Mouse (Mus musculus) forebrain, postnatal 0 days (tissue): ENCODE measurements around the gene Zfp109. TPM values are rescaled to one million over a fixed set of nuclear protein-coding genes. Genes with fewer than 3 reads are reported as not detected.

Experiments used
- ATAC-seq: fragments of 200-750 bp; cut with Nextera tagmentation; 2 replicates; pipeline ENCODE4 v1.8.0; 2017; ENCODE audit warnings: mild to moderate bottlenecking, moderate library complexity
- DNase-seq: peaks from one replicate; pipeline ENCODE4 v3.0.0-alpha.2; 2015
- H3K27ac ChIP-seq: fragments of 300-500 bp; sonication (generic); 2 replicates; pipeline ENCODE4 v1.5.1; 2014; ENCODE audit warnings: low read depth, mild to moderate bottlenecking, antibody characterized with exemption, low read length, moderate library complexity, mixed read lengths
- H3K27me3 ChIP-seq: fragments of 300-500 bp; sonication (generic); 2 replicates; pipeline ENCODE4 v1.6.1; 2014; ENCODE audit warnings: mild to moderate bottlenecking, low read length, mixed read lengths; ENCODE audit not compliant: insufficient read depth
- H3K36me3 ChIP-seq: fragments of 300-500 bp; sonication (generic); 2 replicates; pipeline ENCODE4 v1.6.1; 2014; ENCODE audit warnings: mild to moderate bottlenecking, moderate library complexity; ENCODE audit not compliant: insufficient read depth
- H3K4me1 ChIP-seq: fragments of 300-500 bp; sonication (generic); 2 replicates; pipeline ENCODE4 v1.6.1; 2014; ENCODE audit warnings: antibody characterized with exemption; ENCODE audit not compliant: insufficient read depth
- H3K4me2 ChIP-seq: fragments of 300-500 bp; sonication (generic); 2 replicates; pipeline ENCODE4 v1.6.1; 2014; ENCODE audit warnings: low read depth, mild to moderate bottlenecking, moderate library complexity
- H3K4me3 ChIP-seq: fragments of 300-500 bp; sonication (generic); 2 replicates; pipeline ENCODE4 v1.5.1; 2014; ENCODE audit warnings: low read depth, low read length, mixed read lengths
- H3K9ac ChIP-seq: fragments of 300-500 bp; sonication (generic); 2 replicates; pipeline ENCODE4 v1.6.1; 2014; ENCODE audit warnings: mild to moderate bottlenecking
- H3K9me3 ChIP-seq: fragments of 300-500 bp; sonication (generic); 2 replicates; pipeline ENCODE4 v1.6.1; 2016; ENCODE audit warnings: low read length
- CTCF ChIP-seq: sonication (generic); IDR thresholded peaks from 2 replicates; pipeline ENCODE4 v1.5.1; 2016; ENCODE audit warnings: antibody characterized with exemption, control low read depth, low read depth
- WGBS: fragments of 180-500 bp; shearing (Covaris S2); extraction: QIAGEN DNeasy Blood & Tissue Kit; methylation state at CpG from one replicate; pipeline ENCODE4 v1.1.7; 2014; 5-methylcytosine and 5-hydroxymethylcytosine counted together
- polyA plus RNA-seq: library from polyadenylated mRNA; unstranded; fragments of >200 nt; fragmentation: Nextera tagmentation; extraction: Ambion mirVana; gene quantifications from 2 replicates; pipeline ENCODE4 v1.2.1, GENCODE M21; 2015
- total RNA-seq: library from RNA; depleted of rRNA; stranded (reverse); fragments of >200 nt; gene quantifications from 2 replicates; pipeline ENCODE4 v1.2.3, GENCODE M21; 2014; rRNA removed

The Zfp109 gene
- total and polyA plus RNA-seq, 2 experiments from 2014 or later, result 2.6 to 7.4 TPM

DNA sequence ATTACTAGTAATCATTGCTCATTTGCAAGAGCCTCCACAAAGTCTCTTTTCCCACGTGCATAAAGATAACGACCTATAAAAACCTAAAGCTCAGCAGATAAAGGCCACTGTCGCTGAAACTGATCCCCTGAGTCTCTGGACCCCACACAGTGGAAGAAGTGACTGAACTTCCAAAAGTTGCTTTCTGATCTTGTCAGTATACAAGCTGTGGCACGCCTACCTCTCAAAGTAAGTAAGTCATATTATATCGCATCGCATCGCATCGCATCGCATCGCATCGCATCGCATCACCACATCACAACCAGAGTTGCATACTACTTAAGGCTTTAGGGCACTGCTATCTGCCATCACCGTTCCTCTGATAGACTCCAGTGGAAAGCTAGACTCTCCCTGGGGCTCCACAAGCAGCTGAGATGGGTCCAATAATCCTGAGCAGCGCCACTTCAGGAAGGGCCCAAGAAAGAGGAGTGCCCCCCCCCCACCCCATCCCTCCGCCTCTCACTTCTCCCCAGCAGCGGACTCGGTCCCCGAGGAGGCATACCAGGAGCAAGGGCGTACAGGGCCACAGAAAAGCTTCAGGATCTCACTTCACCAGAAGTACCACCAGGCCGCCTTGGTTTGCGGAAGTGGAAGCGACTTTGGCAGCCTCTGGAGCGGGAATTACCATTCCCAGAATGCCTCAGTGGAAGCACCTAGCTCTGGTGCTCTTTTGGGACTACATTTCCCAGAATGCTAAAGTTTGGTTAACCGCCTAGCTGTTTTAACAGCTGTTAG lies 29.7 kb downstream of the Zfp109 start:
- Histone ChIP-seq H3K27me3 (no peaks in the 10 kb centered on the region), H3K4me1 (peaks cover 3% of the 10 kb centered on the region; the same call in 1 of the 2 replicates), H3K36me3 (peaks cover 8% of the 10 kb centered on the region), H3K4me2 (peak overlapping the region; percentile 67), H3K9me3 (no peaks in the 10 kb centered on the region), H3K9ac (peak overlapping the region; percentile 73), H3K27ac (peak overlapping the region; percentile 71), H3K4me3 (peak overlapping the region; percentile 63)
- WGBS, result 10% methylated on average over 24 of the region's 24 CpGs
- DNase-seq (peak; percentile 88), ATAC-seq (peak; percentile 96)
- peak; percentile 26 for TF ChIP-seq CTCF

DNA sequence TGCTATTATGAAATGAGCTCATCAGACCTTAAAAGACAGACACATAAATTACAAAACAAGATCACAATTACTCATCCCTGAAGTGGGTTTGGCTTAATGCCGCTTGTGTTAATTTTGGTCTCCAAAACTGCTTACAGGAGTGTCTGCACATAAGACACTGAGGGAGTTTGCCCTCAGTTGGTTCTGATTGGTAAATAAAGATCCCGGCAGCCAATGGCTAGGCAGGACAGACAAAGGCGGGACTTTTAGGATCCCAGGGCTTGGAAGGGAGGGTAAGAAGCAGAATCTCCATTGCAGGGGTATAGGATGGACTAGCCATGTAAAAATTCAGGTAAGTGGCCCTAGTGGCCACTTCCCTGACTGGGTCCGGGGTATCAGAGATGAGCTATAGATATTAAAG lies 40.4 kb downstream of the Zfp109 start:
- no peak for ATAC-seq
- Histone ChIP-seq H3K9ac (no peak overlapping the region), H3K9me3 (no peaks in the 10 kb centered on the region), H3K4me3 (no peak overlapping the region), H3K27me3 (no peaks in the 10 kb centered on the region), H3K4me1 (no peaks in the 10 kb centered on the region), H3K4me2 (no peak overlapping the region), H3K27ac (no peak overlapping the region), H3K36me3 (peaks cover 47% of the 10 kb centered on the region)
- no peak for DNase-seq
- WGBS, result 96% methylated on average over 4 of the region's 4 CpGs
- TF ChIP-seq CTCF, result no peak

DNA sequence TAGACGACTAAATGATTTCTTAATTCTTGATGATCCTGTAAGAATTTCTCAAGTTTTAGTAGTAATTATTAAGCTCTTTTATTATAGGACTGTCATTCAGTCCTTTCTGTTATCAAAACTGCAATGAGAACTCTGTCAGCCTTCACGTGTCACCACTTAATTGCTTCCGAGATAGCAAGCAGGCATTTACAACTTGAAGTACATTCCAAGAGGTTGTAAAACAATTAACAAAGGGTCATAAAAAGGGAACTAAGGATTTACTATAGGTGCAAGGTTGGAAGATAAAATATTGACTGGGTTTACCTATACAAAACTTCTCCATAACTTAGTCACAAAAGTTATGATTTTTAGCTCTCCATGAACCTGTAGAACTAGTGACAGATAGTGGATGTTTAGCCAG lies 44.2 kb downstream of the Zfp109 start:
- 94% methylated on average over 3 of the region's 3 CpGs for WGBS
- Histone ChIP-seq H3K36me3 (peaks cover 18% of the 10 kb centered on the region), H3K27ac (no peak overlapping the region), H3K4me1 (no peaks in the 10 kb centered on the region), H3K9me3 (no peaks in the 10 kb centered on the region), H3K4me2 (no peak overlapping the region), H3K4me3 (no peak overlapping the region), H3K27me3 (no peaks in the 10 kb centered on the region), H3K9ac (no peak overlapping the region)
- no peak for TF ChIP-seq CTCF
- ATAC-seq (no peak), DNase-seq (no peak)

DNA sequence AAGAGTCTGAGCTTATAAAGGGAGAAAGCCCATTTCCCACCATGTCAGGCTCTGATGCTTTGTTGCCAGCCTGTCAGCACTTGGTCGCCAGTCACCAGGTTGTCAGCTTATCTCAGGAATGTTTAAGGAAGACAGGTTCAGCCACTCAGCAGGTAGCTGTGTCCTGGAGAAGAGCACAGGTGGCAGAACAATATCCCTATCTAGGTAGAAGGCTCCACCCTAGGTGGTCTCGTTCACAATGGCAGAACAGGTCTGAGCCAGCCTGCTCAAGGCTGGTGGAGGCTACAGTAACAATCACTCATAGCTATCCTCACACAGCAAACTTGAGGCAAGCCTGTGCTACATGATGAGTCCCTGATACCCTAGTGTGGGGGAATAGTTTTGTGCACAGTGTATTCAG lies 46.0 kb downstream of the Zfp109 start:
- no peak for TF ChIP-seq CTCF
- 91% methylated on average over 2 of the region's 2 CpGs for WGBS
- H3K27me3 ChIP-seq, result no peaks in the 10 kb centered on the region
- H3K27ac ChIP-seq, result no peak overlapping the region
- H3K4me1 ChIP-seq, result no peaks in the 10 kb centered on the region
- H3K36me3 ChIP-seq, result peaks cover 9% of the 10 kb centered on the region
- no peak overlapping the region for H3K4me2 ChIP-seq
- no peaks in the 10 kb centered on the region for H3K9me3 ChIP-seq
- no peak for DNase-seq
- H3K9ac ChIP-seq, result no peak overlapping the region
- ATAC-seq, result no peak
- H3K4me3 ChIP-seq, result no peak overlapping the region

DNA sequence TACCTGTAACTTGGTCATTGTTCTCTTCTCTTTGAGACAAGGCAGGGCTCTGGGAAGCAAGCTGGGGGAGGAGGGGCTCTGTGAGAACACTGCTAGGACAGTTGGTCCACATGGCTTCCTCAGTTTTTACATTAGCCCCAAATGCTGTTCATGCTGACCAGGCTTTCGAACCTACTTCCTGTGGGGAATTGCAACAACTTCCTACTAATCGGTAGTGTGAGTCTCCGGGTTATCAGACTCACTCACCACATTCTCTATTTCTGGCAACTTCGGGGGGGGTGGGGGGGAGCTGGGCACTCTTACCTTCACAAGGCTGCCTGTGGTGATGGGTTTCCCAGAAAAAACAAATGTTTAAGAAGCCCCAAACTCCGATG lies 47.8 kb downstream of the Zfp109 start:
- no peak for TF ChIP-seq CTCF
- no peak for ATAC-seq
- Histone ChIP-seq H3K36me3 (peaks cover 9% of the 10 kb centered on the region), H3K27me3 (no peaks in the 10 kb centered on the region), H3K9ac (no peak overlapping the region), H3K4me1 (no peaks in the 10 kb centered on the region), H3K9me3 (no peaks in the 10 kb centered on the region), H3K4me3 (no peak overlapping the region), H3K27ac (no peak overlapping the region), H3K4me2 (no peak overlapping the region)
- DNase-seq, result no peak
- WGBS, result 83% methylated on average over 5 of the region's 5 CpGs

DNA sequence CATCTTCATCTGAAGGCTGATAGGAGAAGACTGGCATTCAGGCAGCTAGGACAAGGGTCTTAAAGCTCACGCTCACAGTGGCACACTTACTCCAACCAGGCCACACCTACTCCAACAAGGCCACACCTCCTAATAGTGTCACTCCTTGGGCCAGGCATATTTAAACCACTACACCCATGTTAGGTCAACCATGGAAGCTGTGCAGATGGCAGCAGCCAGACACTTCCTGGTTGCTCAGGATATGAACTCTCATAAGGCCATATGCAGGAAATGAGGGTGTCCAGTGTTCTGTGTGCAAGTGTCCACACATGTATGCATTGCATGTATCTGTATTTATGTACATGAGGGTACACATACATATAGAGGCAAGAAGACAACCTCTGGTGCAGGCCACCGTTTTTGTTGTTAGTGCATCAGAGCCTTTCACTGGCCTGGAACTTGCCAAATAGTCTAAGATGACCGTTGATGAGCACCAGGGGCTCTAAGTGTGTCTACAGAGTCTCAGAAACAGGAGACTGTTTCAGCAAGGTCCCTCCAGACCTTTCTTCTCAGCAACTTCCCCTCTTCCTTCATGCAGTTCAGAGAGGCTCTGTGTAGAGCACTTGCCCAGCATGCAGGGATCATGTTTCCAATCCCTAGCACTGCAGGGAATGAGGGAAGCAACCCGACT lies 48.3 kb downstream of the Zfp109 start:
- Histone ChIP-seq H3K4me3 (no peak overlapping the region), H3K36me3 (peaks cover 6% of the 10 kb centered on the region), H3K27ac (no peak overlapping the region), H3K4me2 (no peak overlapping the region), H3K9ac (no peak overlapping the region), H3K9me3 (no peaks in the 10 kb centered on the region), H3K4me1 (no peaks in the 10 kb centered on the region), H3K27me3 (no peaks in the 10 kb centered on the region)
- WGBS, result 63% methylated on average over 4 of the region's 4 CpGs
- ATAC-seq, result no peak
- no peak for DNase-seq
- TF ChIP-seq CTCF, result no peak

DNA sequence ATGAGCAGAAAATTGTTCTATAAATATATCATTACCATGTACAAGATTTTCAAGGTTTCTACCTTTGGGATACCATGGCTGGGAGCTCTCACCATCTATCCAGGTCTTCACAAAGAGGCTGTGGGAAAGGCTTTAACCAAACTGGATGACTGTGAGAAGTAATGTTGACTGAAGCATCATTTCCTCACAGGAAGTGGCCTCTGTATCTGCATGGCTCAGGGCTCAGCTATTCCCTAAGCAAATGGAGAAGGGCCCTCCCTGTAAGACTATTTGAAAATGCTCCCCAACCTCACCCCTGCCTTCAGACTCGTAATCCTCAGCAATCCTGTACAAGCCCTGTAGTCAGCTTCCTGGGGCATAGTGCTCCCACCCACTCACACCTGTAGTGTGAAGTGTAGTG lies 49.7 kb downstream of the Zfp109 start:
- no peaks in the 10 kb centered on the region for H3K36me3 ChIP-seq
- no peaks in the 10 kb centered on the region for H3K4me1 ChIP-seq
- H3K9ac ChIP-seq, result no peak overlapping the region
- H3K27me3 ChIP-seq, result no peaks in the 10 kb centered on the region
- H3K4me3 ChIP-seq, result no peak overlapping the region
- no peak for ATAC-seq
- no peak for DNase-seq
- H3K9me3 ChIP-seq, result no peaks in the 10 kb centered on the region
- no peak for TF ChIP-seq CTCF
- no peak overlapping the region for H3K4me2 ChIP-seq
- WGBS, result 78% methylated on average over 1 of the region's 1 CpGs
- no peak overlapping the region for H3K27ac ChIP-seq

Other genes starting within 250 kb of the Zfp109 start
- not detected in 2 replicates for gene V1rd19, start 235.9 kb downstream of the Zfp109 start, total RNA-seq
- gene V1rd19, start 235.9 kb downstream of the Zfp109 start, polyA plus RNA-seq, result not detected in 2 replicates
- not detected in 2 replicates for gene Vmn1r183, start 184.3 kb downstream of the Zfp109 start, total RNA-seq
- gene Vmn1r183, start 184.3 kb downstream of the Zfp109 start, polyA plus RNA-seq, result not detected in 2 replicates
- gene Zfp180, start 155.6 kb downstream of the Zfp109 start, total RNA-seq, result 38.2 and 44.0 TPM in 2 replicates
- 19.0 and 23.9 TPM in 2 replicates for gene Zfp180, start 155.6 kb downstream of the Zfp109 start, polyA plus RNA-seq
- gene Zfp112, start 125.2 kb downstream of the Zfp109 start, total RNA-seq, result 7.5 and 12.2 TPM in 2 replicates
- 3.7 and 4.7 TPM in 2 replicates for gene Zfp112, start 125.2 kb downstream of the Zfp109 start, polyA plus RNA-seq
- gene Zfp235, start 103.4 kb downstream of the Zfp109 start, total RNA-seq, result 26.3 and 31.2 TPM in 2 replicates
- gene Zfp235, start 103.4 kb downstream of the Zfp109 start, polyA plus RNA-seq, result 19.1 and 20.4 TPM in 2 replicates
- gene Zfp114, start 62.5 kb downstream of the Zfp109 start, total RNA-seq, result 5.2 and 8.4 TPM in 2 replicates
- gene Zfp114, start 62.5 kb downstream of the Zfp109 start, polyA plus RNA-seq, result 2.8 and 4.3 TPM in 2 replicates
- gene Zfp111, start 26.1 kb downstream of the Zfp109 start, total RNA-seq, result 7.3 and 8.4 TPM in 2 replicates
- gene Zfp111, start 26.1 kb downstream of the Zfp109 start, polyA plus RNA-seq, result 1.6 and 2.4 TPM in 2 replicates
- 9.1 and 13.0 TPM in 2 replicates for gene Zfp108, start 17.2 kb upstream of the Zfp109 start, total RNA-seq
- 1.9 and 3.1 TPM in 2 replicates for gene Zfp108, start 17.2 kb upstream of the Zfp109 start, polyA plus RNA-seq
- gene Zfp93, start 32.9 kb upstream of the Zfp109 start, total RNA-seq, result 9.7 and 13.2 TPM in 2 replicates
- gene Zfp93, start 32.9 kb upstream of the Zfp109 start, polyA plus RNA-seq, result 2.0 and 2.4 TPM in 2 replicates
- 32.9 and 34.8 TPM in 2 replicates for gene Zfp61, start 63.7 kb upstream of the Zfp109 start, total RNA-seq
- 24.5 and 30.8 TPM in 2 replicates for gene Zfp61, start 63.7 kb upstream of the Zfp109 start, polyA plus RNA-seq
- 15.8 and 16.9 TPM in 2 replicates for gene Zfp94, start 79.1 kb upstream of the Zfp109 start, total RNA-seq
- 19.3 and 21.2 TPM in 2 replicates for gene Zfp94, start 79.1 kb upstream of the Zfp109 start, polyA plus RNA-seq
- not detected in 2 replicates for gene Tescl, start 96.4 kb upstream of the Zfp109 start, total RNA-seq
- gene Tescl, start 96.4 kb upstream of the Zfp109 start, polyA plus RNA-seq, result not detected in 2 replicates
- gene Lypd5, start 111.6 kb upstream of the Zfp109 start, total RNA-seq, result not detected in 2 replicates
- gene Lypd5, start 111.6 kb upstream of the Zfp109 start, polyA plus RNA-seq, result not detected in 2 replicates
- gene Kcnn4, start 132.7 kb upstream of the Zfp109 start, total RNA-seq, result 1.2 and 1.5 TPM in 2 replicates
- gene Kcnn4, start 132.7 kb upstream of the Zfp109 start, polyA plus RNA-seq, result 0.88 and 1.1 TPM in 2 replicates
- gene Smg9, start 162.1 kb upstream of the Zfp109 start, total RNA-seq, result 23.9 and 31.8 TPM in 2 replicates
- 25.2 and 28.5 TPM in 2 replicates for gene Smg9, start 162.1 kb upstream of the Zfp109 start, polyA plus RNA-seq
- not detected in 2 replicates for gene Irgc1, start 214.7 kb upstream of the Zfp109 start, total RNA-seq
- not detected in 2 replicates for gene Irgc1, start 214.7 kb upstream of the Zfp109 start, polyA plus RNA-seq
- 0.85 and 1.3 TPM in 2 replicates for gene Plaur, start 224.9 kb upstream of the Zfp109 start, total RNA-seq
- gene Plaur, start 224.9 kb upstream of the Zfp109 start, polyA plus RNA-seq, result 1.2 and 1.3 TPM in 2 replicates
- 412 and 434 TPM in 2 replicates for gene Cadm4, start 244.5 kb upstream of the Zfp109 start, total RNA-seq
- 102 and 107 TPM in 2 replicates for gene Cadm4, start 244.5 kb upstream of the Zfp109 start, polyA plus RNA-seq